Mouse (Mus musculus): ENCODE measurements at regions not wholly inside any gene's neighbourhood (a gene's known extent, or its start where the extent isn't known, plus 50 kb on each side); places are given as distances from the start of the nearest gene placed in this dataset.
"Not testable (repeated sequence)": the region's sequence is repeated elsewhere in the genome, so short reads cannot be mapped to it uniquely, and the experiment has no call there.

DNA sequence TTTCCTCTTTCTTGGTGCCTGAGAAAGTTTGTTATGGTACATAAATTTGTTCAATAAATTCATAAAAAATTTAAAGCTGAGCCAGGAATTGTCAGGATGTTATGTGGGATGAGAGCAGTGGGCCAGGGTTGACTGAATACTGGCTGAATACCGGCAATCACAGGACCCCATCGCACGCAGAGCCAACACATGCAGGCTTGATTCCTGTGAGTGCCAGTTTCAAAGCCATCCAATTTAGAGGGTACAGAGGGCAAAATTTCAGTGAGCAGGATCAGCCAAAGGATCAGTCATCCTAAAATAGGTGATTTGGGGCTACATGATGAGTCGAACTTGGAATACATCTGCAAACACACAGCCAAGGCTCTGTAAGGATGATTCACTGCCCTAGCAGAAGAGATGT is 583.6 kb upstream of the Nectin3 start:
- no peak for DNase-seq

- no peak for DNase-seq
These were observed 582.0 kb upstream of the Nectin3 start for GRCm38 (mm10) chr16:47080330-47080729.

DNA sequence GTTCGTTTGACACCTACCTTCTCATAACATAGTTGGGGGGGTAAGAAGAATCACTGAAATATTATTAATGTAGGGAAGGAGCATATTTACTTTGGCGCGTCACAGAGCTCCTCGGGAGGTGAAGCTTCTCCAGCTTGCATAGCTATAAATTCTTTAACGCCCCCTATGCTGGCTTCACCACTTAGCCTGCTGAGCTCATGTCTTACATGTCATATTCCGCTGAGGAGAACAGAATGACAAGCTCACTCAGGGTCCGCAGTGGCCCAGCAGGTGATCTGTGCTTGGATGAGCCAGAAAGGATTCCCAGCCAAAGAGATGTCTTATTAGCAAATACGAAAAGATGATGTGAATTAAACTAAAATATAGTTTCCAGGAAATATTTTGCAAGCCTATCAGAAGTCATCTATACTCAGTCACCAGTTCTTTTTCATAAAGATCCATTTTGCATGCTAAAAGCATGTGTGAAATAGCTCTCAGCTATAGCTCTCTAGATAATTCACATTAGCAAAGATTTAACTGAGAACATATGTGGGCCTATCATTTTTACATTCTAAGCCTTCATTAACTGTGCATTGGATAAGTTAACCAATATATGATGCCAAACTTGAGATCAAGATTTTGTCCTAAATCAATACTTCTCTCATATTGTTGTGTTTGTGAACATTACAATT is 561.1 kb upstream of the Nectin3 start:
- DNase-seq: no peak

GRCm38 (mm10) chr16:47058811-47059210 is 560.5 kb upstream of the Nectin3 start:
- DNase-seq: no peak

GRCm38 (mm10) chr16:47025971-47026370 is 527.6 kb upstream of the Nectin3 start:
- DNase-seq: no peak

DNA sequence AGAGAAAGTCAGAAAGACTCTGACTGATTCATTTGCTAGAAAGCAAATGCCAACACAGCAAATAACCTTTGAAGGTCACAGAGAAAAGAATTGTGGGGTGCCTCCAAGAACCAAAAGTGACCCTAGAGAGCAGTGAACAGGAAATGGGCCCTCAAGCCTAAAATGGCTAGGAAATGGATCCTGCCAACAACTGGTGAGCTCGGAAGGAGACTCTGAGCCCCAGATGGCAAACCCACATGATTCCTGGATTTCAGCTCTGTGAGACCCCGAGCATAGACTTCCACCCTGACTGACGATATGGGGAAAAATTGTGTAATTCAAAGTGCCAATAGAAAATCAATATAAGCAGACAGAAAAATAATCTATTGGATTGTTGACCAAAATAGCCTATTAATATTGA is 519.2 kb upstream of the Nectin3 start:
- no peak for DNase-seq

DNA sequence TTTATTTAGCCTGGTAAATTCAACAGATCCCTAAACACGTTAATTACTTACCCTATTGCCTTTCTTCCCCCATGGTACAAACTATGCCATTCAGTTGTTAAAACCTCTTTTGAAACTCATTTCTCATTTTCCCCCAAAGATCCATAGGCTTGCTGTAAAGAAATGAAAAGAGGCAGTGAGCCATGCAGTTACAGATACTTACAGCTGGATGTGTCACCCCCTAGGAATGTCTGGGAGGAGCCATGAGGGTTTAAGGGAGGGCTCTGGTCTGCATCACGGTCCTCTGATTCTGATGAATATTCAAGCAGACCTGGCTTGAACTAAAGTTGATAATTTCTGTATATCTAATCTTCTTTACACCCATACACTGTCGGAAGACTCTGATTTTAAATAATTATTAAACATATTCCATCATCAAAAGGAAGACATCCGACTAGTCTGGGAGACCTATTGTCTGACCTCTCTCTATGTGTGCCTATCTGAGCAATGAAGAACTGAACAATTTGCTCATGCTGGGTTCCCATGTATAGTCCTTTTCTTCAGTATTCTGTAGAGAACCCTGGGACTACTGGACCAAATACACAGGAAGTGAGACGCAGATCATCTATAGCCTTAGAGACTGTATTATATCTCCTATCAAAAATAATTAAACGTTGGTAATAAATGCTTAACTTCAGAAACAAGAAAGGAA is 484.7 kb upstream of the Nectin3 start:
- DNase-seq: no peak

DNA sequence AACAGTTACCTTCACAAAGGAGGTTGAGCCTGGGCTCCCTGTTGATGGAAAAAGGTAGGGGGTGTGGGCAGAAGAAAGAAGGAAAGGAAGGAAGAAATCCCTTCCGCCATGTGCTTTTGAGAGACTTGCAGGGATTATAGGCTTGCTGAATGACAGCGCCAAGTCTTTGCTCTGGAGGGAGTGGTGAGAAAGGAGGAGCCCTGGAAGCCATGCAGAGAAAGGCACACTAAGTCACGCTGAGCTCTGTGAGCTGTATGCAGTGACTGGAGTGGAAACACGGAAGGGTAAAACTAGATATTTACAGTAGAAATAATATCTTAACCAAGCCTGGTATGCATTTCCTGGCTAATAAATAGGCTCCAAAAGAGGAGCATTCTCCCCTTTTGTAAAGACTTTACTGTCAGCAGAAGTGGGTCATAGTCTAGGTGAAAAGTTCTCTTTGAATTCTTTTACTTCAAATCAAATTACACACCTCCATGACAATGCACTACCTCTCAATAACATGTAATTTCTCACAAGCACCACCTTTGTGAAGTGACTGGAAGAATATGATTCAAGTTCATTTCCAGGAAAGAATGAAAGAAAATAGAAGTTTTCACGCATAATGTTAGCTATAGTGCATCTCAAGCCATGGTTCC is 484.1 kb upstream of the Nectin3 start:
- DNase-seq: no peak

DNA sequence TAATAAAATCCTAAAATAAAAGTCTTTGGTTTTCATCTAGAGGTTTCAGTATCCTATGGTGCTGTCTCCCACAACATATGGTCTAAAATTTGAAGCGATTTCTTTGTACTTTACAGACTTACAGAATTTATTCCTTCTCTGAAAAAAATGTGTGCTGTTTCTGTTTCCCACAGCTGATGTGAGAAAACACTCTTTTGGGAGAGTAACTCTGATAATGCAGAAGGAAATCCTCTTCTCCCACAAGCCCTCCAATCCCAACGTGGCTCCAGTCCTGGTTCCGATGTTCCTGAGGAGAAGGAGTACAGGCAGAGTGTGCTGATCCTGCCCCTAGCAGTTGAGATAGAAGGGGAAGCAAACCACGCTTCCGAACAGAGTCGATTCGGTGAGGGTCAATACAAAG is 467.4 kb upstream of the Nectin3 start:
- DNase-seq: no peak

DNA sequence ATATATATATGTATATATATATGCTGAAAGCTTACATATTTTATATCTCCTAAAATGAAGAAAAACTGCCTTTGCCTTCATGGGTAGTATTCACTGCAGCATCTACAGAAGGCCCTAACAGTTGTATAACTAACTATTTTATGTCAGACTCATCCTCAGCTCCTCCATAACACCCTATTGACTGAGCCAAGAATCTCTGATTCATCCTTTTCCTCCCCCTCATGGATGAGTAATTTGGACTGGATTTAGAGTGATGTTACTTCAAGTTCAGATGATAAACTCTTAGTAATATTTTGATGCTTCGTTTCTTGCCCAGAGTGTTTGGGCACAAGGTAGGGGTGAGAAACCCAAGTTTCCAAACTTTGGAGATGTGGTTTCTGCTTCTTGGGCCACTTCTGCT is 458.7 kb upstream of the Nectin3 start:
- peak in 1 of 2 experiments; percentile 6 for DNase-seq

DNA sequence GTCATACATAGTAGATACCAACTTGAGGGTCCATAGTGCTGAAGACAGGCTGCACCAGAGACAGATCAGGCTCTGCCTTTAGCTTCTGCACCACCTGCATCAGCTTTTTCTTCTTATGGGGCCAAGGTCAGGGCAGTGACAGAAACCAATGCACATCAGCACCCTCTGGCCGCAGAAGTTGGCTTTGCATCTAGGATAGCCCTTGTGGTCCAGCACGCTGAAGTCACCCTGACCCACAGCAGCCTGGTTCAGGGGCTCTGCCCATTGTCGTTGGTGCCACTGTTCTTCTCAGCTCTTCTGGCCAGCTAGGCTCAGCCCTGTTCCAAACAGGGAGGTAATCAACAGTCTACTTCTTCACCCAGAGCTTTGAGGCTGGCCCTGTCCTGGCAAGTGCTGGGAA is 427.7 kb upstream of the Nectin3 start:
- peak; percentile 6 to 10 for DNase-seq

DNA sequence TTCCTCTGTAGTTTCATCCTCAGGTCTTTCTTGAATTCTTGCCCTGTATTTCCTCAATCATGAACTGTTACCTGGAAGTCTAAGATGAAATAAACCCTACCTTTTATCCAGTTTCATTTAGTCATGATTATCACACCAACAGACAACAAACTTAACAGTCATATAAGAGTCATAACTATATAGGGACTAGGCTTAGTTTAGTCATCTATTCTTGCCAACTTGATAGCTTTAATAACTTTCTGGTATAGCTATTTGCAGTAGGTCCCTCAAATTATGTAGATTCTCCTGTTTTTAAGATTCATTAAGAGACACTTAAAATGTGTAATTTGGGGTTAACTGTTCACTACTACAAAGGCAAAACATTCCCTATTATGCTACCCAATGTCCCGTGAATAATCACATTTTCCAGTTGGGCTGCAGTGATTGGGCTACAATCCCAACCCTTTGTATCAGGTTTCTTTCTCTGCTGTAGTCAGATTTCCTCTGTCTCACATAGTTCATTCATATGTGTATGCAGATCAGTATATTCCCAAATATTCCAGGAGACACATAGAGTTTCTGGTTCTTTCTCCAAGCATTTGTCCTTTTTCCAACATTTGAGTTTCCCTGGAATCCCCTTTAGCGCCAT is 396.4 kb upstream of the Nectin3 start:
- DNase-seq: no peak

- DNase-seq: no peak
These were observed 380.4 kb upstream of the Nectin3 start for GRCm38 (mm10) chr16:46878739-46879138.

GRCm38 (mm10) chr16:46863959-46864358 is 365.6 kb upstream of the Nectin3 start:
- DNase-seq: no peak

- DNase-seq: no peak
These were observed 351.2 kb upstream of the Nectin3 start for GRCm38 (mm10) chr16:46849534-46849933.

DNA sequence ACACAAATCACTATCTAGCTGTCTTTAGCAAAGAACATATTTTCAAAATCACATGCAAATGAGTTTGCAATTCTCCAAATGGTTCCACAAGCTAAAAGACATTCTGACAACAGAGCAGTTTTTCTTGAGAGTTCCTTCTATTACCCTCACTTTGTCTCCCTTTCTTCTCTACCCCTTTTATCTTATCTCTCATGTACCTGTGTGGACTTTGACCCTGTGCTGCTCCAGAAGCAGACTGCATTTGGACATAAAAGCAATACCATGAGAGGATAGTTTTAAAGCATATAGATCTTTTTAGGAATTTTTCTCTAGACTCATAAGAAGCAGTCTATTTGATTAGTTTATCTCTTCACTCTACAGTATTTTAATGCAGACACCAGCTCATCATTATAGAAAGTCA is 350.4 kb upstream of the Nectin3 start:
- no peak for DNase-seq

- no peak for DNase-seq
These were observed 349.5 kb upstream of the Nectin3 start for GRCm38 (mm10) chr16:46847707-46848356.

DNA sequence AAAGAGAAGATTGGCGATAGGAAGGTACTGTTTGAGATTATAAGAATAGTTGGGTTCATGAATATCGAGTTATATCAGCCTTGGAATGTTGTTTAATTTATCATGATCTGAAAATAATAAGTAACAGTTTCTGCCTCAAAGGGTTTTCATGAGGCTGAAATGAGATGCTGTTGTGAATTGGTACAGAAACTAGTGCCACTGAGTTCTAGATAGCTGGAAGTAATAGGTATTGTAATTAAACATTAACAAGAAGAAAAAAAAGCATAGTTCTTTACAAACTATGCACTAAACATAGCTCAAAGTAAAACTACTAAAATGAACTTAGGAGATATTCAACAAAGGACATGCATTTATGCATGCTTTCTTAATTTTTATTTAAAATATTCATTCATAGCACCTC is 342.9 kb upstream of the Nectin3 start:
- no peak for DNase-seq

DNA sequence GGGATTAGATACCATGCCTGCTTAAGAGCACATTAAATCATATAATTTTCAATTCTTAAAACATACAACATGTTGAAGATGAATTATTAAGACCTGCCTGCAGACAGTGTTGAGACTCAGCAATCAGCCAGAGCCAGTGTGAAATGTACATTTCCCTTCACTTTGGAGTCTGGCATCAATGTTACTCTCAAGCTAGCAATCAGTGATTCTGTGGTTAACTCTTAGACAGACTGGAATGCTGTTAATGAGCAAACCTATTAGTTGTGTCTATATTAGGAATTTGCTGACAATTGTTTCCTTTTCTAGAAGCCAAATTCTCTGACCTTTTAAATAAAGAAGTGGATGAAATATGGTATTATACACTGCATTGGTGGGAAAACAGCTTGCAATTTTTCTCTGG is 342.4 kb upstream of the Nectin3 start:
- no peak for DNase-seq

- no peak for DNase-seq
These were observed 326.8 kb upstream of the Nectin3 start for GRCm38 (mm10) chr16:46825147-46825546.

- DNase-seq: no peak
These were observed 324.4 kb upstream of the Nectin3 start for GRCm38 (mm10) chr16:46822753-46823152.

DNA sequence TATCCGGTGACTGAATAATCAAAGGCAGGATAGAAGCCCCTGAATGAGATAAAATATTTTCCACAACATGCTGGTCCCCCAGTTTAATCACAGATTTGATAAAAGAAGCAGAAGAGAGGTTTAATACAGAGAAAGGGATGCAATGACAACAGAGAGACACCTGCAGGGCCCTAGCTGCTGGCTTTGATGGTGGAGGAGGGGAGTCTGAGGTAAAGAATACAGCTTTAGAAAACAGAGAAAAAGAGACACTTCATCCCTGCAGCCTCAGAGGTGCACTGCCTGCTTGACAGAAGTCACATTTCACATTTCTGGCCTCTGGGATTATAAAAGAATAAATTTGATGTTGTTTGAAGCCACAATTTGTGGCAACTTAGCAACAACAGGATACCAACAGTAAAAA is 319.9 kb upstream of the Nectin3 start:
- DNase-seq: no peak

GRCm38 (mm10) chr16:46811835-46812234 is 313.5 kb upstream of the Nectin3 start:
- DNase-seq: not testable (repeated sequence)

All from adrenal gland, postnatal 36 days (tissue).